Mouse (Mus musculus) testis, adult 2 months (tissue): ENCODE data around the gene Mrps22.

Experiments used
- CTCF ChIP-seq: fragments of 200-500 bp; IDR thresholded peaks from 2 replicates; pipeline ENCODE4 v1.5.1; 2012; ENCODE audit warnings: low read depth, mild to moderate bottlenecking, inconsistent platforms, low read length, moderate library complexity; ENCODE audit not compliant: control insufficient read depth, insufficient read depth, insufficient replicate concordance
- POLR2A ChIP-seq: fragments of 200-500 bp; IDR thresholded peaks from 2 replicates; pipeline ENCODE4 v1.6.1; 2012; ENCODE audit warnings: low read depth, mild to moderate bottlenecking, inconsistent platforms, low read length, moderate library complexity; ENCODE audit not compliant: control insufficient read depth

- no peak for TF ChIP-seq CTCF
- no peak for TF ChIP-seq POLR2A
Measured at GRCm38 (mm10) chr9:98600094-98600493, 1.4 kb downstream of the Mrps22 start.
